Mouse (Mus musculus): Measurements from ENCODE around the gene Gskip. TPM values are rescaled to one million over a fixed set of nuclear protein-coding genes. Genes with fewer than 3 reads are reported as not detected.

The Gskip gene
- 1 to 10 TPM; 4.7 to 6.7 TPM for total RNA-seq (2021)
- long read RNA-seq, experiment 1, transcript Gskip-201 (3 exons, 2,720 nt), result major isoform, 9 of 14 reads
- long read RNA-seq, experiment 1, partial matches to known transcripts, result 0 of 14 reads
- long read RNA-seq, experiment 1, other reads (novel, unspliced or antisense), result 1 of 14 reads
- long read RNA-seq, experiment 2, transcript Gskip-201 (3 exons, 2,720 nt), result major isoform, 8 of 9 reads
- long read RNA-seq, experiment 2, partial matches to known transcripts, result 0 of 9 reads
- long read RNA-seq, experiment 2, other reads (novel, unspliced or antisense), result 1 of 9 reads

DNA sequence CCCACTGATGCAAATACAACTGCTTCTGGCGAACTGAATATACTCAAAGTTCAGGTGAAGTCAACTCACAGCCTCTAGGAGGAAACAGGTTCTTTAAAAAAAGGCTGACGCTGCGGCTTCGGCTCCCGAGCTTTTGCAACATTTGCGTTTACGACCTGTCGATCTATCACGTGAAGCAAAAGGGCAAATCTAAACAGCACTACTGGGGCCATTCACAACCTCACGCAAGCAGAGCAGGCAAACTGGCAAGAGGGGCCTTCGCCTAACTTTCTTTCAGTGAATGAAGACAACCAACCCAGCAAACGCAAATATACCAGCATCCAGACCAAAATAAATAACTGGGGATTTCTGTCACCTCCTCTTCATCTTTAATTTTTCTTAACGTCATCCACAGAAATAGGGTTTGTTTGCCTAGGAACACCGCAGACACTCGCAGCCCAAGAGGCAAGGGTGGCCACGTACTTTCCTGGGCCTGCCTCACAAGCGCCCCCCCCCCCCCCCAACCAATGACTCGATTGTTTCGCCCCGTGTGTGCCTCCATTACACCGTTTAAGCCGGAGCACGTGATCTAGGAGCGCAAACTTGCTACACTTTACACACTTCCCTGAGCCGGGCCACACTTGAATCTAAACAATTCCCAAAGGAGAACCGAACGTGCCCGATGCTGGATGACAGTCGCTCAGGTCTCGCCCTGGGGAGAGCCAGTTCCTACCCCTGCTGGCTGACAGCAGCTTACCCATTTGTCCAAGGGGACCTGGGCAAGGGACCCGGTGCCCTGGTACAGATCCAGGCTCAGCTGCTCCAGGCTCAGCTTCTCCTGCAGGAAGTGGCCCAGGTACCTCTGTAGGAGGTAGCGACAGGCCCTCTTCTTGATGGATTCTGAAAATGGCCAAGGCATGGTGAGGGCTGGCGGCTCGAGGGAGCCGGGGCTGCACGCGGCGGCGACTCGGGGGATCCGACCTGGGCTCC lies at the start of gene Gskip:
Gskip (plus strand) TSS at position 897 of the 969 bp plus-strand sequence.
- peak; percentile 61 for DNase-seq
- no peak for TF ChIP-seq CTCF (IDR thresholded peaks at IDR 0.05)
- peak within 1 kb of the TSS; percentile 99 for H3K27ac ChIP-seq
- intact Hi-C loops (cut with DNase I), result loop anchor here (1.0 to 10.0 kb wide), 2 partner anchors 97 to 331 kb away; partner anchors contain the start of gene Vrk1
- peak within 1 kb of the TSS; percentile 100 for H3K4me3 ChIP-seq

DNA sequence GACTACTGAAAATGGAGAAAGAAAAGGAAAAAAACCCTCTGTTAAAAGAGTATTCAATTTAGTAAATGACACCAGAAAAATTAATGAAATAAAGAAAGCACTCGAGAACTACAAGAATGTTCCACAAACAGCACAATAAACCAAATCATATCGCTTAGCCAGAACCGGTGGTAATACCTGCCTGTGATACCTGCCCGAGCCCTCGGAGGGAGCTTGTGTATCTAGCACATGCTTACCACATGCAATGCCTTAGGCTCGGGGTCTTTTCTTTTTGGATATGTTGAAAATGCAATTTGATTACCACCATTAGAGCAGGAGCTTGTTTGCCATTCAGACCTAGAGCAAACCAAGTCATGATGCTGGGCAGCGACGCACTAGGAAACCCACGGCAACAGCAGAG lies 48.1 kb upstream of the Gskip start:
- intact Hi-C loops (cut with DNase I), result no loop called here
- no peak for DNase-seq
- Histone ChIP-seq H3K4me3 (no peak overlapping the region), H3K27ac (no peak overlapping the region)
- TF ChIP-seq CTCF (IDR thresholded peaks at IDR 0.05), result no peak; the same call in 1 of the 2 replicates

DNA sequence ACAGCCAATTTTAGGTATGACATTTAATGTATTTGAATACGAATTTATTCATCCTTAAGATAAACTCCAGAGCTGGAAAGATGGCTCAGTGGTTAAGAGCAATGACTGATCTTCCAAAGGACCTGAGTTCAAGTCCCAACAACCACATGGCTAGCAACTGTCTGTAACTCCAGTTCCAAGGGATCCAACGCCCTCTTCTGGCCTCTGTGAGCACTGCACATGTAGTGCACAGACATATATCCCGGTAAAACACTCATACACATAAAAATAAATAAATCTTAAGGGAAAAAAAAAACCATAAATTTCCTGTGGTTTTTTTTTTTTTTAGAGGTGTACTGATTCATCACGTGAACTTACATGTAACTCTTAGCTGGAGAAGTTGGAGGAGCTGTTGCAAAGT lies 47.1 kb upstream of the Gskip start:
- H3K27ac ChIP-seq, result no peak overlapping the region
- peak; percentile 25; the same call in 1 of the 2 replicates for TF ChIP-seq CTCF (IDR thresholded peaks at IDR 0.05)
- H3K4me3 ChIP-seq, result no peak overlapping the region
- no peak for DNase-seq
- intact Hi-C loops (cut with DNase I), result no loop called here

DNA sequence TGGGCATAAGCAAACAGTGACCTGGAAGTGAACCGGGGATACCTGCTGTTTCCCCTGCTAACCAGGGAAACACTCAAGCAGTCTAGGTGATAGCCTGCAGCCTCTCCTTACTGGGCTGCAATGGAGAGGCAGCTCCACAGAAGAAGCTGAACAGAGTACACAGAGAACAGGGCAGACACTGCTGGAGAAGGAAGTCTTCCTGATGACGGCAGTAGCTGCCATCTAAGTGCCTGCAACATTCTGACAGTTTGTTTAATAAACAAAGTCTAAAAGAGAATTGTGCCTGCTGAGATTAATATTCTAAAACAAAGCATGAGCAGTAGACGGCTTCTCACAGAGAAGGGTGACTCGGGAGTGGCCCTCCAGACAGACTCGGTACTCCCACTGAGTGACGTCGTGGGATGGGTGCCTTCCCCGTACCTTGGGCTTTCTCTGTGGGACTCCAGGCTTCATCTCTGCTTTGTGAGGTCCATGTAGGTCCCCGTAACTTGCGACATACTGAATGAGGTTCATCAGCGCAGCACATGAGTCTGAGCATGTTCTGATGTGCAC lies 41.8 kb upstream of the Gskip start:
- H3K27ac ChIP-seq, result no peak overlapping the region
- DNase-seq, result no peak
- TF ChIP-seq CTCF (IDR thresholded peaks at IDR 0.05), result no peak
- no peak overlapping the region for H3K4me3 ChIP-seq
- intact Hi-C loops (cut with DNase I), result no loop called here

DNA sequence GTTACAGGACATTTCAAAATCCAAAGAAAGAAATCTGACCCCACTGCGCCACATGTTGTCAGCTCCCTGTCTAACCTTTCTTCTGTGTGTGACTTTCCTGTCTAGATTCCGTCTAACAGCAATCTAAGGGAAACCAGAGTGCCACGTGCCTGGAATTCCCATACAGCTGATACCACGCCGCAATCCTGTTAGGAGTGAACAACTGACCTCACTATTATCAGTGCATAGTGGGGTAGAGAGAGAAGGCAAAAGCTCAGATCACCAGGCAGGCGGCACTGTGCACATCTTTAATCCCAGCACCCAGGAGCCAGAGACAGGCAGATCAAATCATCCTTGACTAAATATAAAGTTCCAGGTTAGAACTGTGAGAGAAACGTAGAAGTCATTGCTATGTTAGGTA lies 28.8 kb upstream of the Gskip start:
- intact Hi-C loops (cut with DNase I), result loop anchor here (10.0 kb wide), 1 partner anchor 159 kb away; no protein-coding TSS in a partner anchor
- H3K4me3 ChIP-seq, result no peak overlapping the region
- DNase-seq, result no peak
- no peak overlapping the region for H3K27ac ChIP-seq
- TF ChIP-seq CTCF (IDR thresholded peaks at IDR 0.05), result no peak

DNA sequence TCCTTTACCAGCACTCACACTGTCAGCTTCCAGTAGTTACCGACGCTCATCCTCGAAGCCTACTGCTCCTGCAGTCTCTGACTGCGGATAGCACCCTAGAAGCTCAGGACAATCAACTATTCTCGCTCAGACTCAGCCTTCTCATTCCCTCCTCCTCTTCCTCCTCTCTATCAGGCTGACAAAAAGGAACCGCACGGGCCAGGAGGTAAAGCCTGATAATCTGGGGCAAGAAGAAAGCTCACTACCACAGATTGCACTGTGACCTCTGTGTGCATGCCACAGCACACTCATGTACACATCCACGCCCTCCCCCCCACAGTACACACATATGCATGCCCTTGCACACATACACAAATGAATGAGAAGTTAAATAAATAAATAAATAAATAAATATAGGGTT lies 8.4 kb upstream of the Gskip start:
- TF ChIP-seq CTCF (IDR thresholded peaks at IDR 0.05), result no peak
- no peak for DNase-seq

DNA sequence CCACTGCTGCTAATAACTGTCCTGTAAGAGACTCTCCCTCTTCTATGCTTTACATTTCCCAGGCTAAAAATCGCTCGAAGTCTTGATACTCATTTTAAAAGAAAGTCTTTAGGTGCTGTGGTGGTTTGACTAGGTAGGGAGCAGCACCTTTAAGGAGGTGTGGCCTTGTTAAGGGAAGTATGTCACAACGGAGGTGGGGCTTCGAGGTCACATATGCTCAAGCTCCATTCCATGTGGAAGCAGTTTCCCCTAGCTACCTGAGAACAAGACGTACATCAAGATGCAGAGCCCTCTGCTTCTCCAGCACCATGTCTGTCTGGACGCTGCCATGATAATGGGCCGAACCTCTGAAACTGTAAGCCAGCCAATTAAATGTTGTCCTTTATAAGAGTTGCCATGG lies 6.4 kb upstream of the Gskip start:
- intact Hi-C loops (cut with DNase I), result no loop called here
- no peak overlapping the region for H3K27ac ChIP-seq
- DNase-seq, result no peak
- H3K4me3 ChIP-seq, result no peak overlapping the region
- TF ChIP-seq CTCF (IDR thresholded peaks at IDR 0.05), result no peak

More for the DNA sequence above, 8.4 kb upstream of the Gskip start:
- Histone ChIP-seq H3K4me3 (no peak overlapping the region), H3K27ac (no peak overlapping the region)
- intact Hi-C loops (cut with DNase I), result no loop called here

DNA sequence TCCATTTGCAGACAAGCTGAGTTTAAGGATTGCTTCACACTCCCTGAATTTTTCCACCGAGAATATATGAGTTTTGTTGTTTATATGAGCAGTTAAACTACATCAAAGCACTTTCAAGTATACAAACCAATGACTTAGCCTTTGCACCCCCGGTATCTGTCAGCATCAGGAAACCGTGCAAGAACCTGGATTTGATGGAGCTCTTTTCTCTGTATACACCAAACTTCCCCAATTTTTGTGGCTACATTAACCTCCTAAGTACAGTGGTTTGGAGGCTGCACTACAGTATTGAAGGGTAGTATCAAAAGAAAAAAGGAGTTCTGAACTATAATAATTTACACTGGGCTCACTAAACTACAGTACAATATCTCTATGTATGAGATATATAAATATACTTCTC lies 5.9 kb upstream of the Gskip start:
- TF ChIP-seq CTCF (IDR thresholded peaks at IDR 0.05), result no peak
- no peak for DNase-seq
- Histone ChIP-seq H3K27ac (no peak overlapping the region), H3K4me3 (no peak overlapping the region)
- intact Hi-C loops (cut with DNase I), result no loop called here

DNA sequence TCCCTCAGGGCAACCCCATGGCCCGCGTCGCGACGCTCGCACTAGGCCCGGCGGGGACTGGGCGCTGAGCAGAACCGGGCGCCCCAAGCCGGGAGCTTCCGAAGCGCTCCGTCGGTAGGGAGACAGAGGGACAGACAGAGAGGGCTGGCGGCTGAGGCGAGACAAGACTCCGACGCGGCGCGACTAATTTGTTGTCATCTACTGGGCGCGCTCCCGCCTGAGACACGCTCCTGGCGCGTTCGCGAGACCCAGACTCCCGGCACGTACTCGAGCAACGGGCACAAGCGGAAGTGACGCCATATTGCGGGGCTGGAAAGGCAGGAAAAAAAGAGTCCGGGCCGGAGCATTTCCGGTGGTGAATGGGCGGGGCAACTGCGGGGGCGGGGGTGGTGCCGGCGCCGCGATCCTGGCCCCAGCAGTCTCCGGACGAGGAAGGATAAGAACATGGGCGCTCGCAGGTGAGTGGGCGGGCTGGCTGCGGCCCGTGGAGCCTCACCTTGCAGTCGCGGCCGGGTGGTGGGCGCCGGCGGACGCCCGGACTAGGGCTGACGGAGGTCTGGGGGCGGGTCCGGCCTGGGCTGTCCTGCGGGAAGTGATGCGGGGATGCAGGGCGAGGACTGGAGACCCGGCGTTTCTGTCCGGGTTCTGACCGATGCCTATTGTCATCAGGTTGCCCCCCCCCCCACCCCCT lies 517 bp downstream of the Gskip start, which contains the start of gene Atg2b:
Atg2b (minus strand) TSS at position 211 of the 691 bp plus-strand sequence.
- peak; percentile 98 for DNase-seq
- no peak for TF ChIP-seq CTCF (IDR thresholded peaks at IDR 0.05)
- peak within 1 kb of the TSS; percentile 99 for H3K27ac ChIP-seq
- peak within 1 kb of the TSS; percentile 100 for H3K4me3 ChIP-seq
- intact Hi-C loops (cut with DNase I), result loop anchor here (5.0 to 10.0 kb wide), 2 partner anchors 37 to 330 kb away; partner anchors contain the start of gene Vrk1

DNA sequence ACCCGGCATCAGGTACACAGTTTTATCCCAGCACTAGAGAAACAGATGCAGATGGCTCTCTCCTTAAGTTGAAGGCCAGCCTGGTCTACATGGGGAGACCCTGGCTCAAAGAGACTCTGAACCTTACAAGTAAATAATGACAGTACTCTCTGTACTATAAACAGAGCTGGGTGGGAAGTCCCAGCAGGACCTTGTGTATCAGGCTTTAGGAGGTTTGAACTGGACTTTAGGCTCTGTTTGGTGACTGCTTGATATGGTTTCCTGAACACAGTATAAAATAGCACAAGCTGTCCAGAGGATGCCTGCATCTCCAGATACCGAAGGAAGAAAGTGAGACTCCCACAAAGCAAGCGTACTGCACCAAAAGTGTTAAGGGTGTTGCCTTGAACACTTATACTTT lies 2.2 kb downstream of the Gskip start:
- intact Hi-C loops (cut with DNase I), result loop anchor here (5.0 to 10.0 kb wide), 2 partner anchors 36 to 328 kb away; partner anchors contain the start of gene Vrk1
- no peak overlapping the region for H3K27ac ChIP-seq
- TF ChIP-seq CTCF (IDR thresholded peaks at IDR 0.05), result no peak
- H3K4me3 ChIP-seq, result no peak overlapping the region
- DNase-seq, result no peak

DNA sequence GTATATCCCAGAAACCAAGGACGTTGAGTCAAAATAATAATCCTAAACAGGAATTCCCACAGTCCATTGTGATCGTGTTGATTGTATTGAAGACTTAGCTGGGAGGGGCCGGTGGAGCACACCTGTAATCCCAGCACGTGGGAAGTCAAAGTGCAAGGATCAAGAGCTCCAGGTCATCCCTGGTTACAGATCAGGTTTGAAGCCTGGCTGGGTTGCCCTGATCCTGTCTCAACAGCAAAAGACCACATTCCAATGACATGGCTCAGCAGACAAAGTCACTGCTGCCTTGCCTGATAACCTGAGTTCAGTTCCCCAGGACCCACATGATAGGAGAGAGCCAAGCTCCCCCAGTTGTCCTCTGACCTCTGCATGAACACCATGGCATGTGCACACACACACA lies 2.8 kb downstream of the Gskip start:
- DNase-seq, result no peak
- no peak overlapping the region for H3K4me3 ChIP-seq
- H3K27ac ChIP-seq, result no peak overlapping the region
- intact Hi-C loops (cut with DNase I), result loop anchor here (5.0 to 10.0 kb wide), 2 partner anchors 35 to 327 kb away; partner anchors contain the start of gene Vrk1
- TF ChIP-seq CTCF (IDR thresholded peaks at IDR 0.05), result no peak

DNA sequence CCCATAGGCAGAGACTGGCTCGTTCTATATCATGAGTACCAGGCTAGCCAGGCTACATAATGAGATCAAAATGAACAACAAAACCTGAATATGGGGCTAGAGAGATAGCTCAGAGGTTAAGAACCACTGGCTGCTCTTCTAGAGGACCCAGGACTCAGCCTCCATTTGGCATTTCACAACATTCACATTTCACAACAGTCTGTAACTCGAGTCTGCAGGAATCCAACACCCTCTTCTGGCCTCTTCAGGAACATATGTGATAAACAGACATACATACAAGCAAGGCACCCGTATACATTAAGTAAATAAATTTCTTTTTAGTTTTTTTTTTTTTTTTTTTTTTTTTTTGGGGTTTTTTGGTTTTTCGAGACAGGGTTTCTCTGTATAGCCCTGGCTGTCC lies 3.9 kb downstream of the Gskip start:
- intact Hi-C loops (cut with DNase I), result loop anchor here (5.0 to 10.0 kb wide), 2 partner anchors 34 to 326 kb away; partner anchors contain the start of gene Vrk1
- DNase-seq, result no peak
- TF ChIP-seq CTCF (IDR thresholded peaks at IDR 0.05), result no peak
- Histone ChIP-seq H3K4me3 (no peak overlapping the region), H3K27ac (no peak overlapping the region)

Measured in gastrocnemius, adult 2 months (tissue).